Mouse (Mus musculus) lung, embryonic 15.5 days (tissue): ENCODE measurements around the gene Pkib. TPM values are rescaled to one million over a fixed set of nuclear protein-coding genes. Genes with fewer than 3 reads are reported as not detected.

ENCODE experiments used
- ATAC-seq: fragments of 200-750 bp; cut with Nextera tagmentation; 2 replicates; pipeline ENCODE4 v1.8.0; 2017; ENCODE audit warnings: moderate number of reproducible peaks, borderline replicate concordance; ENCODE audit not compliant: low FRiP score, low TSS enrichment; ENCODE audit errors: extremely low read depth
- H3K27ac ChIP-seq: fragments of 300-500 bp; sonication (generic); 2 replicates; pipeline ENCODE4 v1.5.1; 2015; ENCODE audit warnings: moderate library complexity, mild to moderate bottlenecking, inconsistent platforms
- H3K27me3 ChIP-seq: fragments of 300-500 bp; sonication (generic); 2 replicates; pipeline ENCODE4 v1.6.1; 2015; ENCODE audit warnings: inconsistent platforms
- H3K36me3 ChIP-seq: fragments of 300-500 bp; sonication (generic); 2 replicates; pipeline ENCODE4 v1.6.1; 2015; ENCODE audit warnings: inconsistent platforms
- H3K4me1 ChIP-seq: fragments of 300-500 bp; sonication (generic); 2 replicates; pipeline ENCODE4 v1.6.1; 2015; ENCODE audit warnings: inconsistent platforms
- H3K4me2 ChIP-seq: fragments of 300-500 bp; sonication (generic); 2 replicates; pipeline ENCODE4 v1.6.1; 2015; ENCODE audit warnings: inconsistent platforms, mild to moderate bottlenecking, moderate library complexity
- H3K4me3 ChIP-seq: fragments of 300-500 bp; sonication (generic); 2 replicates; pipeline ENCODE4 v1.5.1; 2015; ENCODE audit warnings: mild to moderate bottlenecking, inconsistent platforms
- H3K9ac ChIP-seq: fragments of 300-500 bp; sonication (generic); 2 replicates; pipeline ENCODE4 v1.6.1; 2015; ENCODE audit warnings: inconsistent platforms
- H3K9me3 ChIP-seq: fragments of 300-500 bp; sonication (generic); 2 replicates; pipeline ENCODE4 v1.6.1; 2016; ENCODE audit warnings: inconsistent platforms
- WGBS: fragments of 180-500 bp; shearing (Covaris S2); methylation state at CpG from one replicate; pipeline ENCODE4 v1.1.7; 2015; 5-methylcytosine and 5-hydroxymethylcytosine counted together
- polyA plus RNA-seq: library from polyadenylated mRNA; unstranded; fragments of >200 nt; fragmentation: Nextera tagmentation; extraction: Ambion mirVana; gene quantifications from 2 replicates; pipeline ENCODE4 v1.2.1, GENCODE M21; 2015

The Pkib gene
- 1.4 and 2.0 TPM in 2 replicates for polyA plus RNA-seq

- H3K27me3 ChIP-seq = peaks cover 17% of the 10 kb centered on the region; the same call in 1 of the 2 replicates
- H3K9ac ChIP-seq = no peak within 1 kb of the TSS
Observed at GRCm38 (mm10) chr10:57631896-57632867, at the start of gene Pkib. Pkib (plus strand) TSS chr10:57631981.

DNA sequence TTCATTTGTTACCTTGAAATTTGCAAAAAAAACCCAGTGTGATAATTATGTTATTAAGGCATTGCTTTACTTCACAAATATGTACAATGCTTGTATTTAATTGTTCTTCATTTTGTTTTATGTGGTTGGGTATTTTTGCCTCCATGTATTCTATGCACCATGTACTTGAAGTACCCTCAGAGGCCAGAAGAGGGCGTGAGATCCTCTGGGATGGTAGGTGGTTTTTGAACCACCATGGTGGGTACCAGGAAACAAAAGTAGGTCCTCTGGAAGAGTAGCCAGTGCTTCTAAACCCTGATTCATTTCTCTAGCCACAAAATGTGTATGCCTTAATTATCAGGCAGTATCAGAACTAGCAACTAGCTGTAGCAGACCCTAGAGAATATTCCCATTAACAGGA, 47.9 kb upstream of the Pkib start:
- 26% methylated on average over 1 of the region's 1 CpGs for WGBS
- H3K9me3 ChIP-seq = no peaks in the 10 kb centered on the region
- ATAC-seq = no peak
- no peaks in the 10 kb centered on the region for H3K4me1 ChIP-seq
- no peak overlapping the region for H3K4me2 ChIP-seq
- no peaks in the 10 kb centered on the region for H3K36me3 ChIP-seq
- no peak overlapping the region for H3K9ac ChIP-seq
- H3K4me3 ChIP-seq = no peak overlapping the region
- H3K27me3 ChIP-seq = no peaks in the 10 kb centered on the region
- H3K27ac ChIP-seq = no peak overlapping the region

More at GRCm38 (mm10) chr10:57631896-57632867, at the start of gene Pkib:
- WGBS = 2% methylated on average over 41 of the region's 41 CpGs
- H3K4me1 ChIP-seq = no peaks in the 10 kb centered on the region
- H3K4me3 ChIP-seq = peak within 1 kb of the TSS; percentile 33
- no peaks in the 10 kb centered on the region for H3K36me3 ChIP-seq
- H3K4me2 ChIP-seq = peak within 1 kb of the TSS; percentile 66
- no peak within 1 kb of the TSS for H3K27ac ChIP-seq
- H3K9me3 ChIP-seq = no peaks in the 10 kb centered on the region
- peak; percentile 85; the same call in 1 of the 2 replicates for ATAC-seq

GRCm38 (mm10) chr10:57594266-57594665, 37.5 kb upstream of the Pkib start:
- no peaks in the 10 kb centered on the region for H3K36me3 ChIP-seq
- no peak for ATAC-seq
- no peaks in the 10 kb centered on the region for H3K27me3 ChIP-seq
- no peaks in the 10 kb centered on the region for H3K4me1 ChIP-seq
- H3K4me2 ChIP-seq = no peak overlapping the region
- H3K9me3 ChIP-seq = no peaks in the 10 kb centered on the region
- no peak overlapping the region for H3K4me3 ChIP-seq
- H3K27ac ChIP-seq = no peak overlapping the region
- 83% methylated on average over 2 of the region's 2 CpGs for WGBS
- H3K9ac ChIP-seq = no peak overlapping the region

GRCm38 (mm10) chr10:57597172-57597571, 34.6 kb upstream of the Pkib start:
- Histone ChIP-seq H3K27ac (no peak overlapping the region), H3K36me3 (no peaks in the 10 kb centered on the region), H3K4me2 (no peak overlapping the region), H3K27me3 (no peaks in the 10 kb centered on the region), H3K9me3 (no peaks in the 10 kb centered on the region), H3K4me1 (no peaks in the 10 kb centered on the region), H3K9ac (no peak overlapping the region), H3K4me3 (no peak overlapping the region)
- WGBS = 66% methylated on average over 2 of the region's 2 CpGs
- ATAC-seq = no peak

- Histone ChIP-seq H3K4me3 (no peak overlapping the region), H3K9ac (no peak overlapping the region), H3K27ac (no peak overlapping the region), H3K9me3 (no peaks in the 10 kb centered on the region), H3K36me3 (no peaks in the 10 kb centered on the region), H3K27me3 (no peaks in the 10 kb centered on the region), H3K4me1 (no peaks in the 10 kb centered on the region), H3K4me2 (no peak overlapping the region)
- WGBS = 86% methylated on average over 4 of the region's 4 CpGs
- ATAC-seq = no peak
Observed at GRCm38 (mm10) chr10:57602951-57603350, 28.8 kb upstream of the Pkib start.

- Histone ChIP-seq H3K4me1 (no peaks in the 10 kb centered on the region), H3K4me3 (no peak overlapping the region), H3K4me2 (no peak overlapping the region), H3K27ac (no peak overlapping the region), H3K27me3 (no peaks in the 10 kb centered on the region), H3K9ac (no peak overlapping the region), H3K36me3 (no peaks in the 10 kb centered on the region), H3K9me3 (no peaks in the 10 kb centered on the region)
- no peak for ATAC-seq
- 76% methylated on average over 10 of the region's 10 CpGs for WGBS
Observed at GRCm38 (mm10) chr10:57623311-57623710, 8.5 kb upstream of the Pkib start.

DNA sequence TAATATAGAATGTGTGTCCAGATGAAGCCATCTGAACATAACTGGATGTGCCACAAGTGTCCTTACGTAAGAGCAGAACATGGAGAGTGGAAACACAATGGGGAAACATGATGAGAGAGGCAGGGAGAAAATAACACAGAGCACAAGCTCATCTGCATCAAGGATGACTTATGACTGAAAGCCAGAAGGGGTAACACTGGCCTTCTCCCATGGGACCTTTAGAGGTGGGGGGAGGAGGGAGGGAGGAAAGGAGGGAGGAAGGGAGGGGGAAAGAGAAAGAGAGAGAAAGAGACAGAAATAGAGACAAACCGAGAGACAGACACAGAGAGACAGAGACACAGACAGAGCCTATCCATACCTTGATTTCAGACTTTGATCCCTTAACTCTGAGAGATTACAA, 4.0 kb upstream of the Pkib start:
- no peak overlapping the region for H3K4me2 ChIP-seq
- H3K9ac ChIP-seq = no peak overlapping the region
- no peaks in the 10 kb centered on the region for H3K9me3 ChIP-seq
- no peaks in the 10 kb centered on the region for H3K4me1 ChIP-seq
- no peak overlapping the region for H3K4me3 ChIP-seq
- H3K27ac ChIP-seq = no peak overlapping the region
- ATAC-seq = no peak
- 82% methylated on average over 2 of the region's 2 CpGs for WGBS
- no peaks in the 10 kb centered on the region for H3K36me3 ChIP-seq
- peaks cover 13% of the 10 kb centered on the region; the same call in 1 of the 2 replicates for H3K27me3 ChIP-seq

GRCm38 (mm10) chr10:57630557-57630956, 1.2 kb upstream of the Pkib start:
- Histone ChIP-seq H3K9ac (no peak overlapping the region), H3K4me1 (no peaks in the 10 kb centered on the region), H3K27me3 (peaks cover 17% of the 10 kb centered on the region; the same call in 1 of the 2 replicates), H3K27ac (no peak overlapping the region), H3K9me3 (no peaks in the 10 kb centered on the region), H3K4me3 (no peak overlapping the region), H3K4me2 (no peak overlapping the region), H3K36me3 (no peaks in the 10 kb centered on the region)
- no peak for ATAC-seq
- WGBS = 90% methylated on average over 2 of the region's 2 CpGs

GRCm38 (mm10) chr10:57632868-57633240, 1.1 kb downstream of the Pkib start:
- H3K9me3 ChIP-seq = no peaks in the 10 kb centered on the region
- no peak for ATAC-seq
- H3K9ac ChIP-seq = no peak overlapping the region
- no peak overlapping the region for H3K27ac ChIP-seq
- H3K27me3 ChIP-seq = peaks cover 17% of the 10 kb centered on the region; the same call in 1 of the 2 replicates
- H3K4me2 ChIP-seq = peak overlapping the region; percentile 66; the same call in 1 of the 2 replicates
- H3K36me3 ChIP-seq = no peaks in the 10 kb centered on the region
- no peaks in the 10 kb centered on the region for H3K4me1 ChIP-seq
- WGBS = 57% methylated on average over 4 of the region's 4 CpGs
- H3K4me3 ChIP-seq = no peak overlapping the region

- Histone ChIP-seq H3K9me3 (no peaks in the 10 kb centered on the region), H3K9ac (no peak overlapping the region), H3K4me3 (no peak overlapping the region), H3K27ac (no peak overlapping the region), H3K27me3 (peaks cover 12% of the 10 kb centered on the region; the same call in 1 of the 2 replicates), H3K4me2 (no peak overlapping the region), H3K4me1 (no peaks in the 10 kb centered on the region), H3K36me3 (no peaks in the 10 kb centered on the region)
- no peak for ATAC-seq
- 33% methylated on average over 4 of the region's 4 CpGs for WGBS
Observed at GRCm38 (mm10) chr10:57636970-57637369, 5.2 kb downstream of the Pkib start.

DNA sequence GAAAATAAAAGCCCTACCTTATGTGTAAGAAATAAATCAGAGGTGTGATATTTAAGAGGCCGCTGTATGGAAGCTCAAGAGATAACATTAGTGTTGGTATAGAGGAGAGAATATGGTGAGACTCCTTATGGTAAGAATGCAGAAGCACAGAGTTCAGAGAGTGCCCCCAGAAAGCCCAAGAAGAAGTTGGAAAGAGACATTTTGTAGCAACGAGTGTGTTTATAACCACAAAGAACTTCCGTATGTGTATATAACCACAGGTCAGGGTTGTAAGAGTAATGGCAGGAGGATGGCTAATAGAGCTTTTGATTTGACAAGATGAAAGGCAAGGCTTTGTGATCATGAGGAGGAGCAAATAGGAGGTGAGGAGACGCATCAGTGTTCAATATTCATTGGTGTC, 6.5 kb downstream of the Pkib start:
- WGBS = 71% methylated on average over 4 of the region's 4 CpGs
- Histone ChIP-seq H3K4me3 (no peak overlapping the region), H3K27ac (no peak overlapping the region), H3K4me2 (no peak overlapping the region), H3K27me3 (no peaks in the 10 kb centered on the region), H3K9me3 (no peaks in the 10 kb centered on the region), H3K36me3 (no peaks in the 10 kb centered on the region), H3K9ac (no peak overlapping the region), H3K4me1 (no peaks in the 10 kb centered on the region)
- ATAC-seq = no peak

DNA sequence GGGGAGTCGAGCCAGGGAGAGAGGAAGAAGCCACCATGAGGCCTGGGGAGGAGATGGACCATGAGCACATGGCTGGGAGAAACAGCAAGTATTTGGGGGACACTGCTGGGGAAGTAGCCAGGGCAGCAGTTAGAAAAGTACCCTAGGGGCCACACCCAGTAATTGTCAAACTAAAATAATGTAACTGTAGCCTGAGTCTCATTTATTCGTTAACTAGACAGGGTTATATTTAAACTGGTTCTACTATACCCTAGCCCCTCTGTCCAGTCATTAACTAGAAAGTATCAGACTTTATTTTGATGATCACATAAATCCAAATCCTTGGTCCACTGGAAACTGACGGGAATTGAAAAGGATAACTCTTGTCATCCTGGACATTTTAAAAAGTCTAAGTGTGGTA, 7.8 kb downstream of the Pkib start:
- H3K4me2 ChIP-seq = no peak overlapping the region
- H3K4me1 ChIP-seq = no peaks in the 10 kb centered on the region
- H3K9ac ChIP-seq = no peak overlapping the region
- WGBS = 65% methylated on average over 3 of the region's 3 CpGs
- no peaks in the 10 kb centered on the region for H3K27me3 ChIP-seq
- H3K4me3 ChIP-seq = no peak overlapping the region
- H3K27ac ChIP-seq = no peak overlapping the region
- no peak for ATAC-seq
- no peaks in the 10 kb centered on the region for H3K36me3 ChIP-seq
- H3K9me3 ChIP-seq = no peaks in the 10 kb centered on the region
